Mouse (Mus musculus): ENCODE results near the gene Nme9.
A peak's percentile ranks its signal among the peaks of the same experiment; 100 is the strongest.

Nme9 gene

DNA sequence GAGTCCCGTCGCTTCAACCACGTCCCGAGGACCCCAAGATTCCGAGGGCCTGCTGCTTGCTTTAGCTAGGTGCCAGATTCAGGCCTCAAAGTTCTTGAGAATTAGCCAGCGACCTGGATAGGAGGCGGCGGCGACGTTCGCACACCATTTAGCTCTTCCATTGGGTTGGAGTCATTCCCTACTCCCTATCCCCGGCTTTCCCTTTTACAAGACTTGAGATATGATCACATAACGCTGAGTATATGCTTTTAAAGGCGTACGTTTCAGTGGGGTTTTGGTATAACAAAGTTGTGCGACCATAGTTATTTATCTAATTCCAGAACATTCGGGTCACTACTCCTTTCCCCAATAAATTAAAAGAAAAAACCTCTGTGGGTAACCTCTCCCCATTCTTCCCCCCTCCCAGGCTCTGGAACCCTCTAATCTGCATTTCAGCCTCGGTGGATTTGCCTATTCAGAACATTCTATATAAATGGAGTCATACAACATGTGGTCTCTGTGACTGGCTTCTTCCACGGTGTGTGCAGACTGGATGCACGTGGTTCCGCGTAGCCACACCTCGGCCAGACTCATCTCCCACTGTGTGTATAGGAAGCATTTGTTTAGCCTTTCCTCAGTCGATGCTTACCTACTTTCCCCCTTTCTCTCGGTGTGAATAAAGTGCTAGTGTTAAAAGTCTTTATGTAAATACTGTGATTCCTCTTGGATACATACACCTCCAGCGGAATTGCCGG, 14.1 kb upstream of the Nme9 start, which contains the start of gene Mras:
Mras (minus strand) TSS at position 351 of the 734 bp plus-strand sequence.
- DNase-seq = no peak

DNA sequence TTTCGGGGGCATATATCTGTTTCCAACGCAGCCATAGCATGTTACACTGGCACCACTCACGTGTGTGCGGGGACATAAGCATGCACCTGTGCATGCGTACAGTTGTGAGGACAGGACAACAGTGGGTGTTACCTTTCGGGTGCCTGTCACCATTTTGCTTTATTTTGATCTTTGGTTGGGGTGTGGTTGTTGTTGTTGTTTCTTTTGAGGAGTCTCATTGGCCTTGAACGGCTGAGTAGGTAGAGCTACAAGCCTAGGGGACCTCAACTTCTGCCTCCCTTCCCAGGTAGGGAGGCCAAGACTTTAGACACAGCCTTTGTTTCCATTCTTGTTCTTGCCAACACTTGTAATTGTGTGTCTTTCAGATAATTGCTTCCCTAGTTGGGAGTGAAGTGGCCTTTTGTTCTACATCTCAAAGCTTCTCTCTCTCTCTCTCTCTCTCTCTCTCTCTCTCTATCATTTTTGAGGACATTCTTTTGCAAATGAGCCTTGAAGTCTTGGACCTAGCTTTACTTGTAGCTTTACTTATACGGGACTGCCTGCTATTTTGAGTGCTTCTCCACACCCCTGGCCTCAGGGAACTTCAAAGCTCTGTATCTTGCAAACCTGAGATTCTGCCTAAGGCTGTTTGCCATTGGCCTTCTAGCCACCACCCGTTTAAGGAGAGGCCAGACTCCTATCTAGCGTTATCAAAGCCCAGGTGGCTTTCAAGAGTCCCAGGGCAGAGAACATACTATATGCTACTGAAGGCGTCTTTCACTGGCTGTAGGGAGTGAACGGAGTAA, 13.3 kb upstream of the Nme9 start:
- DNase-seq = no peak

DNA sequence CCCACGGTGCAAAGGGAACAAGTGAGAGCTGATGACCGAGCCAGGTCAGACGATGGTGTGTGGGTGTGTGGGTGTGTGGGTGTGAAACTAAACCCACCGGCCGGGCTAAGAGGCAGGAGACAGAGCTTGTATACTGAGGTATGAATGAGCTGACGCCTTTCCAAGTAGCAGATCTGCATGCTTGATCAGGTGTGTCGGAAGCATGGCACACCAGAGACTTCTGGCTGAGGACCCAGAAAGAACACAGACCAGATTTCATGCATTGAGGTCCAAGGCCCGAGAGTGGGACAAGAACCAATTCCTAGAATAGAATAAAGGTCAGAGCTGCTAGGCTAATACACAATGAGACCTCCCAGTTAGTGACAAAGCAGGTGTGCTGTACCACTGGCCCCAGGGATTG, 12.2 kb upstream of the Nme9 start:
- DNase-seq = no peak

DNA sequence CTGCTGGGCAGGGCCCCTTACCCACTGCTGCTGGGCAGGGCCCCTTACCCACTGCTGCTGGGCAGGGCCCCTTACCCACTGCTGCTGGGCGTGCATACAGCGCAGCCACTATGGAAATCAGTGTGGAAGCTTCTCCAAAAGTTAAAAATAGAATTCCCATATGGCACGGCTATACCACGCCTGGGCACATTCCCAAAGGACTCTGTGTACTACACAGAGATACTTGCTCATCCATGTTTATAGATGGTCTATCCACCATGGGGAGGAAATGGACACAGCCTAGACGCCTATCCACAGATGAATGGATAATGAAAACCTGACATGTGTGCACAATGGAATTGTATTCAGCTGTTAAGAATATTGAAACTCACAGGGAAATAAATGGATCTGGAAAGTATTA, 10.3 kb upstream of the Nme9 start:
- no peak for DNase-seq

DNA sequence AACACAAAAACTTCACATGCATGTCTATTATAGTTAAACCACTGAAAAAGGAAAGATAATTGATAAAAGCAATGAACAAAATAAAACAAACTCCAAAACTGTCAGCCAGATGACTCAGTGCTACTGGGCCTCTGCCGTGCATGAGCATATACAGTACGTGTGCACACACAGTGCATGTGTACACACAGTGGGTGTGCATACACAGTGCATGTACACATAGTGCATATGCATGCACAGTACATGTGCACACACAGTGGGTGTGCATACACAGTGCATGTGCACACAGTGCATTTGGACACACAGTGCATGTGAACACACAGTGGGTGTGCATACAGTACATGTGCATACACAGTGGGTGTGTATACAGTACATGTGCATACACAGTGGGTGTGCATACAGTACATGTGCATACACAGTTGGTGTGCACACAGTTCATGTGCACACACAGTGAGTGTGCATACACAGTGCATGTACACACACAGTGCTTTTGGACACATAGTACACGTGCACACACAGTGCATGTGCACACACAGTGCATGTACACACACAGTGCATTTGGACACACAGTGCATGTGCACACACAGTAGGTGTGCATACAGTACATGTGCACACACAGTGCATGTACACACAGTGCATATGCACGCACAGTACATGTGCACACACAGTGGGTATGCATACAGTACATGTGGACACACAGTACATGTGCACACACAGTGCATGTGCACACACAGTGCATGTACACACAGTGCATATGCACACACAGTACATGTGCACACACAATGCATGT, 9.4 kb upstream of the Nme9 start:
- no peak for DNase-seq

DNA sequence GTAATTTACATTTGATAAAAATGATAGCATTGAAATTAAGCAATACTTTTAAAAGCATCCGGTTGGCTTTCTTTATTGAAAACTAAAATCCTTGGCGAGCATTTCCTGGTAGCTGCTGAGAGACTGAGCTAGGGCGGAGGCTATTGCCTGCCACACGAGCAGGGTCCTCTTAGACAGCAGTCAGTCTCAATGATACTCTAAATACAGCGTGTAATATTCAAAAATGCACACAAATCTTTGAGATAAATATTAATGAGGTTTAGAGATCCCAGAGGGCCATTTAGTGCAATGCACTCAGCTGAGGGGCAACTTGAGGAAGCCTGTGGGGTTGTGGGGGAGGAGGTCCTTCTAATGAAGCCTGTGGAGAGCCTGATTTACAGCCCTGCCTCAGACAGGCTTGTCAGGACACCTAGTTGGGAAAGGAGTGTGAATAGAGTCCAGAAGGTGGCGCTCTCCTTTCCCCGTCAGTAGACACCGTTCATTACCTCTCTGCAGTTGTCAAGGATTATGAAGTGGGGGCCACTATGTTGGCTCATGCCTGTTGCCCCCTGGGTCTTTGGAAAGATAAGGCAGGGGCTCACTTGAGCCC, 6.6 kb upstream of the Nme9 start:
- DNase-seq = no peak

DNA sequence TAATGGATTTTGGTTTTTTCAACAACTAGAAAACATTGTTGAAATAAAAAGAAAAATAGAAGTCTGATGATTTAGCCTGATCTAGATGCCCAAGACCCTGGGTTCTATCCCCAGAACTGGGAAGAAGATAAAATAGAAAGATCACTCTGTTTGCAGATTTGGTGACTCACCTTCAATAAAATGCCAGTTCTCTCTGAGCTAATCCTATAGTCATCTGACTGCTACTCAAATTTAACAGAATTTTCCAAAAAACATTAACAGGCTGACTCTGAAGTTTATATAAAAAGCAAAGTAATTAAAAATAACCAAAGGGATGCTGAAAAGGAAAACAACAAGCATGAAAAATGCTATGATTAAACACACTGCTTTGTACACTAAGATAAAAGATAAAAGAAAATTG, 5.0 kb upstream of the Nme9 start:
- DNase-seq = no peak

DNA sequence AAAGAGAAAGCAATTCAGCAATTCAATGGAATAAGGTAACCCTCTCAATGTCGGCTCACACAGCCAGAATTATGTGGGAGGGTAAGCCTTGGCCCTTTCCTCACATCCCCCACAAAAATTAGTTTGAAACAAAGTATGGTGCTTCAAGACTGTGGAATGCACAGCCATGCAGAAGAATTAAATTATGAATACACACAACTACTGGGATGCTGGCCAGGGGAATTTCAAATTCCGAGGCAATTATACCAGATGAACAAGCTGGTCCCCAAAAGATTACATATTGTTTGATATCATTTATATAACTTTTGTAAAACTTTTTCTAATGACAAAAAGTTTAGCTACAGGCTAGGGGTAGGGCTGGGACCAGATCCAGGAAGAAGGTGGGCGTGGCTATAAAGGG, 4.0 kb upstream of the Nme9 start:
- no peak for DNase-seq

DNA sequence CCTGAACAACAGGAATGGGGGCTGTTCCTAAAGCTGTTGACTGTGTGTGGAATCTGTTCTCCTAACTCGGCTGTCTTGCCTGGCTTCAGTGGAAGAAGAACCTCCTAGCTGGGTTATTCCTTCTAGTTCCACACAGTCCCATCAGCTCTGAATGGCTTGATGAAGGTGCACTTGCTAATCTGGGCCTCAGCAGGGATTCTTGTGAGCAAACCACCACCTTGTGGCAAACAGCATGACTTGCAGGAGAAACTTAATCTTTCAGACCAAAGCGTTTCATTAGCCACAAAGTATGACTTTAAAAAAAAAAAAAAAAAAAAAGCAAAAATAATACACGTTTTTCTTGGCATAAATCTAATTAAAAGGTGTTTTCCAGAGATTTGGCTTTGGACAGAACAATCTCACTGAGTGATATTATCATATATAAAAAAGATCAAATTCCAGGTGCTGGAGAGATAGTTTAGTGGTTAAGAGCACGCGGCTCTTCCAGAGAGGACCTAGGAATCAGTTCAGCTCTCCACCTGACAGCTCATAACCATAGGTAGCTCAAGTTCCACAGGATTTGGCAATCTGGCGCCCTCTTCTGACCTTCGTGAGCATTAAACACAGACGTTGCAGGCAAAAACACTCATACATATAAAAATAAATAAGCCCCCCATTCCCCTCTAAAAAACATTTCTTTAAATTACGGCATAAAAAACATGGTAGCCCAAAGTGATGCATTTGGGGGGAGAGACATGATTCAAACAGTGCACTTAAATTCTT, 1.2 kb upstream of the Nme9 start:
- peak in 1 of 2 experiments; percentile 20 for DNase-seq

DNA sequence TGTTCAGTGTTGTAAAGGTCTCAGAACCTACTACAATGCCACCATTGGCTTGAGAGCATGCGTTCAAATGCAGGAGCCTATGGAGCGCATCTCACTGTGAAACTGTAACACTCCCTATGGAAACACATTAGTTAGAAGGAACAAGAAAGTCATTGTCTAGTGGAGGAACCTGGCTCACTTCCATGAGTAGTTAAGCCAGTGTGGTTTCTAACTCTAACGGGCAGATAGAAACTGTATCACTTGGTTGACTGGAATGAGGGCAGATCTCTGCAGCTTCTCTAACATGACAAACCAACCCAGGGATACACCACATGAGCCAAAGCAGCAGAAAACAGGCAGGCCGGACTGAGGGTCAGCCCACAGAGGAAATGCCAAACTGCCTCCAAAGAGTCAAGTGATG, 2.9 kb downstream of the Nme9 start:
- no peak for DNase-seq

DNA sequence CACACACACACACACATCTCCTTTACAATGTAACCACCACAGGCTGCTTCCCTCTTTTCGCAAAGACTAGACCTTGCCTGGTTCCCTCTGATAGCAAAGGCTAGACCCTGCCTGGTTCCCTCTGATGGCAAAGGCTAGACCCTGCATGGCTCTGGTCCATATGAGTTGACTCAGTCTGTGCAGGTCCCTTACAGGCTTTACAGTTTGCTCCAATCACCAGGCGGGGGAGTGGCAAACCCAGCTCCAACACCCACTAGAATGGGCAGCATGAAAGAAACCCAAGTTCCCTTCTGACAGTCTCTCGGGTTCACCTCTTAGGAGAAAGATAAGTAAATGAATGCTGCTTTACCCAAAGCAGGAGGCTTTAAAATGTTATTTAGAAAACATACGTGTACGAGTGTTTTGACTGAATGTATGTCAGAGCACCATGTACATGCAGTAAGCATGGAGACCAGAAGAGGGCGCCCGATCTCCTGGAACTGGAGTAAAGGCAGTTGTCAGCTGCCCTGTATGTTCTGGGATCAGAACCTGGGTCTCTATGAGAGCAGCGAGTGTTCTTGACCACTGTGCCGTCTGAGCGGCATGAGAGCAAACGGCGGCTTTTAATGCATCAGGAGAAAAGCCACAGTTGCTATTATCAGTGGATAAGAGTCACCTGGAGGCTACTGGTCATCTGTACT, 7.4 kb downstream of the Nme9 start:
- peak; percentile 42 to 55 for DNase-seq

DNA sequence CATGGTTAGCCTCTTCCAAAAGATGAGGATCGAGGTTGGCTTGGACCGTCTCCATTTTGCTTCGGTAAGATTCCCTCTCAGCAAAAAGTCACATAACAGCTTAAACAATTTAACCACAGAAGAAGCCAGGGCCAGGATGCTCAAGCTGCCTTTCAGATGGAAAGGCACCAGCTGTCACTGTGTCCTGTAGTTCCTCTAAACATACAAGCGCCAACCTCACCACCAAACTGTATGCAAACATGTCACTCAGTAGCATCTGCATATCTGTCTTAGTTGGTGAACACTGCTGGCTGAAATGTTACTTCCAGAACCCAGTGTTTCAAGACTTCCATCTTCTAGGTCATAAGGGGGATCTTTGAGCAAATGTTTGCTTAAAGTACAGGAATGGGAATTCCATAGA, 8.5 kb downstream of the Nme9 start:
- DNase-seq = no peak

DNA sequence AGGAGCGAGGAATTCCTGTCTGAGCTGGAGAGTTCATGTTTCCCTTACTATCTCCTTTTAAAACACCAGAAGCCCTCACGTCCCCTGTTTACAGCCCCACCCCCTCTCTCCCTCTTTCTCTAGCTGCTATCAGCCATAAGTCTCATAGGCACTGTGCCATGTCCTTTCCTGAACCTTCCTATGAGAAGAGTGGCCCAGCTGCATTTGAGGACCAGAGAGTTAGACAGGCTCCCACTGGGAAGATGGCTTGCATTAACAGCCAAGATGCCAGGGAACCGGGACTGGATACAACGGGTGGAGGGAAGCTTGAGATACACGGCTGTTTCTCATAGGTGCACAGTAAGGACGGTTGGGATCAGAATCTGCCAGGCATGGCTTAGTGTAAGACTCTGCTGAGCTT, 13.6 kb downstream of the Nme9 start:
- DNase-seq = no peak

DNA sequence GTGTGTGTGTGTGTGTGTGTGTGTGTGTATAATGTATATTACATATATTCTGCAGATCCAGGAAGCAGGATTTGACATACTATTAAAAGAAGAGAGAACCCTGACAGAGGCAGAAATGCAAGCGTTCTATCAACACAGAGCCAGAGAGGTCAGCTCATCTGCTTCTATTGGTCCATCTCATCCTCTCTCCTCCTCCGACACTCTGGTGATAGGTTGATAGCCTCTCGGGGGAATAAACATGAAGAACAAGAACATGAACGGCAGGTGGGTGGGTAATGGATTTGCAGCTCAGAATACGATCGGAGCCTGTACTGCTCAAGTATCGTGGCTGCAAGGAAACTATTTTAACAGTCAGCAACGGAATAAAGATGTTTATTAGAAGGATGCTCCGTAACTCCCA, 17.3 kb downstream of the Nme9 start:
- DNase-seq = no peak

DNA sequence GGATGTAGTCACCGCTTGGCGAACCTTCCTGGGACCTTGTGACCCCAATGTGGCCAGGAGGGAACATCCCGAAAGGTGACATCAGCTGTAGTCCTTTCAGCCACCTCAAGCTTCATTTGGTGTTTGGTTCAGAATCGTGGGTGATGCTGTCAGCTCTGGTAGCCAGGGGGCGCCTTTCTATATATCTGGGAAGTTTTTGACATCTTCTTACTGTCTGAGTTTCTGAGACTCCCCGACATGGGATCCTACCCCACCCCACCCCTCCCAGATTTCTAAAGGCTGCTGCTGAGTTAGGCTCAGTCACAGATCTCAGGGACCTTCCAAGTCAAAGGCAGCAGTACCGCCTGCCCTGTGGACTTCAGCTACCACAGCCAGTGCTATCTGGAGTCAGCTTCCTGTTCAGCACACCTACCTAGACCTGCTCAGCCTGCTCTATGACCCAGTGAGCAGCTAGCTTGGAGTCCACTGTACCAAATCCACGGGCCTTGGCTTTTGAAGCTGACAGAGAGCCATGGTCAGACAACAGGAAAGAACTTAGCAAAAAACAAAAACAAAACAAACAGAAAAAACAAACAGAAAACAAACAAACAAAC, 18.5 kb downstream of the Nme9 start:
- peak in 1 of 2 experiments; percentile 9 for DNase-seq

DNA sequence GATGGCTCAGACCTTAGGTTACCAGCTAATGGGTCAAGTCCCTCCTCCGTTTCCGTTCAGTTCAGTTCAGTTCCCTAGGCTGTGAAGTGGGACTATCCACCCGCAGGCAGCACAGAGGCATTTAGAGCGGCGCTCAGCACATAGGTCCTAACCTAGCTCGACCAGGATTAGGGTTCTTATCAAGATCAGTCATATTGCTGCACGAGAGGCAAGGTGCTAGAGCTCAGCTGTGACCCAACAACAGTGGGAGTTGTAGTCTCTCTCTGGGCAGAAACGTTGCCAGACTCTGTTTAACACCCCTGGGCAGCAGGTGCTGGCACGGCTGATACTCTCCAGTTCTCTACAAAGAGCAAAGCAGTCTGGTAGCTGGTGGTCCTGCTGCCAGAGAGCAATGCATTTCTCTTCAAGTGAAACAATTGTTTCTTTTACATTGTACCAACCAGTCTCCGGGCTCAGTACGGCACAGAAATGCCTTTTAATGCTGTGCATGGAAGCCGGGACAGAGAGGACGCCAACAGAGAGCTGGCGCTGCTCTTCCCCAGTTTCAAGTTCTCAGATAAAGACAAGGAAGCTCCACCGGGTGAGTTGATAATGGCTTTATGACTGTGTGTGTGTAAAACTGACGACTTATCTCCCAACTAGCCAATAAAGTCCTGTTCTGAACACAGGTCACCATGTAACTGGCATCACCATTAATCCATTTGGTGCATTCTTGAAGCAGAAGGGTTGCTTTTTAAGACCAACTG, 19.2 kb downstream of the Nme9 start:
- no peak for DNase-seq

DNA sequence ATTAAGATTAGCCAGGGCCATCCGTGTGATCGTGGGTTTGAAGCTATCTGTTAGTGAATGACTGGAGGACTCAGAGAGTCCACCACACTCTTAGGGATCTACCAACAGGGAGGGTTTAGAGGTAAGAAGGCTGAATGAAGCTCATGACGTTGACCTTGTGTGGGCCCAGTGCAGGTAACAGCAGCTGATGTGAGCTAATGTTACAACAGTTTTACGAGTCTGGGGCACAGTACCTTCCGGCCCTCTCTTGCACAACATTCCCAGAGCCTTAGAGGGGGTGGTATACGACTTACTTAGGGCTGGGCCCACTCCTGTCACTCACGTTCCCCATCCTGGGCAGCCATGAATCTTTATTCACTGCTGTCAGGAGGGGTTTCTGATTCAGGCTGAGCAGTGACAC, 20.1 kb downstream of the Nme9 start:
- DNase-seq = no peak

DNA sequence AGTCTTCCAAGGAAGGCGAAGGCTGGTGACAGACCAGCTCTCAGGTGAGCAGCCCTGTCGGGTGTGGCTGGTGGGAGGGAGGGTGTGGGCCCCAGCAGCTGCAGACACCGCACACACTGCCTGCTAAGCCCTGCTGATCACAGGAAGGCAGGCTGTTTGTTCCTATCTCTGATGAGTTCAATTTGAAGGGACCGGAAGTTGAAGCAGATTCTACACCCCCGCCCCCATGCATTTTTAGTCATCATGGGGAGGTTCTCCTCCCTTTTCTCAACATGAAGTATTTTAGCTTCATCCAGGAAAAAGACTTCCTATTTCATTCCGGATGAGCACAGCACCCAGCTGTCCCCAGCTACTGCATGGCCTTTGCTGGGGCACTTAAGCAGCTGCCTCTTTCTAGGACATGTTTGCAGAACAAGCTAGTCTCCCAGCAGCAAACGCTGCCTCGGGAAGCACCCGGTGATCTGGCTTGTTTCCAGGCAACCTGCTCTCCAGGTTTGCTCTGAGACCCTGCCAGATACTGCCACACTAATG, 28.0 kb downstream of the Nme9 start:
- peak; percentile 7 to 29 for DNase-seq

DNA sequence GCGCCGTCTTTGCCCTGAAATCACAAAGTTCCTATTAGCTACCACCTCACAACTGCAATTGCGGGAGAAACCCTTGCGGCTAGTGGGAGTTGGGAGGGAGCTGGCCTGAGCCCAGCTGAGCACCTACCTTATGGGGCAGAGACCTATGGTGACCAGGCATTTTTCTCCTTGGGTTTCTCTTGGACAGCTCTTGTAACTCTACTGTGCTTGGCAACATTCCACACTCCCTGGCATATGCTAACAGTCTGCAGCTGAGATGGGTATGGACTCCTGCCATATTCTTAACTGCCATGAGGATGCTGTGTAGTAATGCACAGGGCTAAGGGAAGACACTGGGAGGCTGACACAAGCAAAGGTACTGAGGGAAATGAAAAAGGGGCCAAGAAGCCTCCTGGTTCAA, 29.5 kb downstream of the Nme9 start:
- no peak for DNase-seq

DNA sequence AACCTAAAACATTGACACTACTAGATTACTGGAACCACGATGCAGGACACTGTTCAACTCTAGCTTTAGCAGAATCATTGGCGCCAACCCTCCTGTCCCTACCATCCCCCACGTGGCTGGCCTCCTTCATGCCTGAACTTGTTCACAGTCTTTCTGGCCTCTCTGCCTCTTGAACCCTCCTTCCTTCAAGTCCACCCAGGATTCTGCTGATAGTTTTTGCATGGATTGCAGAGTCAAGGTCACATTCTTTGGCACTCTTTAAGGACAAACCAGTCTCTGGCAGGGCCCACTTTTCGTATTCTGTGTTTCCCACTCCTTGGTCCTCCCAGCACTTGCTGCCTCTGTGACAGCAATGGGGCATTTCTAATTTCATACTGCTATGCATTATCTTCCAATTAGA, 31.9 kb downstream of the Nme9 start:
- DNase-seq = no peak

Data from lung, adult 18-20 months (tissue).